Comparison of ENCODE assay signal across 7 mouse cellular contexts in the genomic region with DNA sequence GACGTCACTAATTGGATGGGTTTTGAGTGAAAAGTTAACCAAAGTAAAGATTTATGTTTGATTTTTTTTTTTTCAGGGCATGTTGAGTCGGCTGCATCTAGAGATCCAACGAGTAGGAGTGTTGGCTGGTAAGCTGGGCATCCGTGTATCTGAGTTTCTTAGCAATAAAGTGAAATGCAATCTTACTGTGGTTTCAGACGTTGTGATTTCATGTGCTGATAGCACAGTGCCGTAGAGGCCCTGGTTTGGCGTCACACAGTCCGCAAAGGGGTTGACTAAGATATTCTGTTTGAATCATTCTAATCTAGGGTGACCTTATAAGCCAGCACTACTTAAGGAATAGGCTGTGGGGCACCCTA. TPM values are rescaled to one million over a fixed set of nuclear protein-coding genes. Genes with fewer than 3 reads are reported as not detected.
A peak's percentile ranks its signal among the peaks of the same experiment; 100 is the strongest.
DNase-seq lines count a peak whose midpoint lies in the region; ATAC-seq lines count a peak whose summit lies in the region.

No protein-coding gene starts in this region.

- no peak for DNase-seq in neural tube, embryonic 11.5 days (ENCODE audit: low spot score)
- no peak for DNase-seq in neural tube, embryonic 10.5 days (ENCODE audit: extremely low spot score, low spot score)
- no peak for DNase-seq in thymus, postnatal 10 days (ENCODE audit: low spot score in 2 of 2)
- DNase-seq in cerebellum, postnatal 10 days, result no peak

- no peaks in the 10 kb centered on the region for H3K9me3 ChIP-seq in neural tube, embryonic 11.5 days (ENCODE audit: control insufficient read depth, low read length)
- no peaks in the 10 kb centered on the region for H3K9me3 ChIP-seq in embryonic facial prominence, embryonic 15.5 days (replicated peaks)
- no peaks in the 10 kb centered on the region for H3K9me3 ChIP-seq in limb, embryonic 12.5 days
- H3K9me3 ChIP-seq in stomach, embryonic 15.5 days, result no peaks in the 10 kb centered on the region

- peaks cover 34% of the 10 kb centered on the region for H3K4me1 ChIP-seq in neural tube, embryonic 11.5 days (ENCODE audit: control insufficient read depth, insufficient read depth, low read length)
- peaks cover 72% of the 10 kb centered on the region for H3K4me1 ChIP-seq in embryonic facial prominence, embryonic 15.5 days
- peaks cover 58% of the 10 kb centered on the region for H3K4me1 ChIP-seq in limb, embryonic 12.5 days (replicated peaks)
- H3K4me1 ChIP-seq in stomach, embryonic 15.5 days, result peaks cover 46% of the 10 kb centered on the region

- under 1% methylated on average over 8 of the region's 8 CpGs for WGBS in neural tube, embryonic 11.5 days
- WGBS in embryonic facial prominence, embryonic 15.5 days, result 0% methylated on average over 8 of the region's 8 CpGs
- WGBS in limb, embryonic 12.5 days, result 2% methylated on average over 8 of the region's 8 CpGs
- WGBS in stomach, embryonic 15.5 days, result 1% methylated on average over 8 of the region's 8 CpGs

- peaks cover 6% of the 10 kb centered on the region; the same call in 1 of the 2 replicates for H3K36me3 ChIP-seq in neural tube, embryonic 11.5 days (ENCODE audit: control insufficient read depth, insufficient read depth, low read length)
- H3K36me3 ChIP-seq in embryonic facial prominence, embryonic 15.5 days, result peaks cover 10% of the 10 kb centered on the region; the same call in 1 of the 2 replicates
- H3K36me3 ChIP-seq in limb, embryonic 12.5 days, result peaks cover 21% of the 10 kb centered on the region; the same call in 1 of the 2 replicates
- H3K36me3 ChIP-seq in stomach, embryonic 15.5 days, result no peaks in the 10 kb centered on the region

- H3K27ac ChIP-seq in neural tube, embryonic 11.5 days (ENCODE audit: low read depth, low read length), result 0 out of 2 replicates have a peak overlapping the region, but pooled peaks have one; percentile 46
- peak overlapping the region; percentile 90 for H3K27ac ChIP-seq in embryonic facial prominence, embryonic 15.5 days (replicated peaks)
- H3K27ac ChIP-seq in limb, embryonic 12.5 days, result peak overlapping the region; percentile 90
- H3K27ac ChIP-seq in stomach, embryonic 15.5 days, result peak overlapping the region; percentile 64

- ATAC-seq in neural tube, embryonic 11.5 days (ENCODE audit: insufficient read depth, low FRiP score, low TSS enrichment), result no peak
- ATAC-seq in embryonic facial prominence, embryonic 15.5 days (ENCODE audit: insufficient number of reproducible peaks, low FRiP score, low TSS enrichment, low read depth), result no peak
- no peak for ATAC-seq in limb, embryonic 12.5 days (ENCODE audit: insufficient number of reproducible peaks, insufficient read depth, low FRiP score, low TSS enrichment, low read depth)
- ATAC-seq in stomach, embryonic 15.5 days (ENCODE audit: insufficient read depth, low FRiP score, low read depth), result no peak

- H3K4me2 ChIP-seq in neural tube, embryonic 11.5 days (ENCODE audit: low read depth), result peak overlapping the region; percentile 82
- peak overlapping the region; percentile 64 for H3K4me2 ChIP-seq in embryonic facial prominence, embryonic 15.5 days (replicated peaks)
- peak overlapping the region; percentile 89 for H3K4me2 ChIP-seq in limb, embryonic 12.5 days
- H3K4me2 ChIP-seq in stomach, embryonic 15.5 days, result peak overlapping the region; percentile 70

- peak overlapping the region; percentile 52 for H3K9ac ChIP-seq in neural tube, embryonic 11.5 days (ENCODE audit: low read length)
- peak overlapping the region; percentile 85 for H3K9ac ChIP-seq in embryonic facial prominence, embryonic 15.5 days
- H3K9ac ChIP-seq in limb, embryonic 12.5 days (replicated peaks), result peak overlapping the region; percentile 77
- peak overlapping the region; percentile 37 for H3K9ac ChIP-seq in stomach, embryonic 15.5 days

- H3K27me3 ChIP-seq in neural tube, embryonic 11.5 days (ENCODE audit: control insufficient read depth, insufficient read depth, low read length), result no peaks in the 10 kb centered on the region
- H3K27me3 ChIP-seq in embryonic facial prominence, embryonic 15.5 days, result no peaks in the 10 kb centered on the region
- H3K27me3 ChIP-seq in limb, embryonic 12.5 days, result no peaks in the 10 kb centered on the region
- no peaks in the 10 kb centered on the region for H3K27me3 ChIP-seq in stomach, embryonic 15.5 days (replicated peaks)

- H3K4me3 ChIP-seq in neural tube, embryonic 11.5 days (ENCODE audit: low read depth, low read length), result peak overlapping the region; percentile 84
- H3K4me3 ChIP-seq in embryonic facial prominence, embryonic 15.5 days (replicated peaks), result peak overlapping the region; percentile 89
- peak overlapping the region; percentile 72 for H3K4me3 ChIP-seq in limb, embryonic 12.5 days (replicated peaks)
- peak overlapping the region; percentile 70 for H3K4me3 ChIP-seq in stomach, embryonic 15.5 days (replicated peaks)

RNA-seq across cellular contexts. Expression of gene Traf7, which starts 0.8 kb away (rescaled TPM):
- polyA plus RNA-seq in neural tube, embryonic 11.5 days (2014; fragmentation: Nextera tagmentation; extraction: Ambion mirVana), result 81.2 and 88.1 TPM in 2 replicates
- 92.8 and 95.7 TPM in 2 replicates for polyA plus RNA-seq in embryonic facial prominence, embryonic 15.5 days (2015; fragmentation: Nextera tagmentation; extraction: Ambion mirVana)
- polyA plus RNA-seq in limb, embryonic 12.5 days (2016; fragmentation: Nextera tagmentation; extraction: Ambion mirVana), result 97.4 and 101 TPM in 2 replicates
- polyA plus RNA-seq in stomach, embryonic 15.5 days (2015; fragmentation: Nextera tagmentation; extraction: Ambion mirVana), result 82.7 and 84.2 TPM in 2 replicates

RNA-seq across cellular contexts. Expression of gene Rab26, which starts 5.5 kb away (rescaled TPM):
- 1.2 and 1.7 TPM in 2 replicates for polyA plus RNA-seq in neural tube, embryonic 11.5 days (2014; fragmentation: Nextera tagmentation; extraction: Ambion mirVana)
- polyA plus RNA-seq in embryonic facial prominence, embryonic 15.5 days (2015; fragmentation: Nextera tagmentation; extraction: Ambion mirVana), result 3.7 and 4.3 TPM in 2 replicates
- 3.2 and 4.0 TPM in 2 replicates for polyA plus RNA-seq in limb, embryonic 12.5 days (2016; fragmentation: Nextera tagmentation; extraction: Ambion mirVana)
- 8.3 and 11.6 TPM in 2 replicates for polyA plus RNA-seq in stomach, embryonic 15.5 days (2015; fragmentation: Nextera tagmentation; extraction: Ambion mirVana)

RNA-seq across cellular contexts. Expression of gene Pkd1, which starts 21.1 kb away (rescaled TPM):
- polyA plus RNA-seq in neural tube, embryonic 11.5 days (2014; fragmentation: Nextera tagmentation; extraction: Ambion mirVana), result 20.6 and 29.0 TPM in 2 replicates
- 32.6 and 36.7 TPM in 2 replicates for polyA plus RNA-seq in embryonic facial prominence, embryonic 15.5 days (2015; fragmentation: Nextera tagmentation; extraction: Ambion mirVana)
- polyA plus RNA-seq in limb, embryonic 12.5 days (2016; fragmentation: Nextera tagmentation; extraction: Ambion mirVana), result 23.2 and 32.2 TPM in 2 replicates
- 27.3 and 29.0 TPM in 2 replicates for polyA plus RNA-seq in stomach, embryonic 15.5 days (2015; fragmentation: Nextera tagmentation; extraction: Ambion mirVana)

RNA-seq across cellular contexts. Expression of gene Caskin1, which starts 40.1 kb away (rescaled TPM):
- 7.4 and 8.4 TPM in 2 replicates for polyA plus RNA-seq in neural tube, embryonic 11.5 days (2014; fragmentation: Nextera tagmentation; extraction: Ambion mirVana)
- 2.5 and 4.0 TPM in 2 replicates for polyA plus RNA-seq in embryonic facial prominence, embryonic 15.5 days (2015; fragmentation: Nextera tagmentation; extraction: Ambion mirVana)
- 6.1 and 6.5 TPM in 2 replicates for polyA plus RNA-seq in limb, embryonic 12.5 days (2016; fragmentation: Nextera tagmentation; extraction: Ambion mirVana)
- polyA plus RNA-seq in stomach, embryonic 15.5 days (2015; fragmentation: Nextera tagmentation; extraction: Ambion mirVana), result 2.6 and 3.0 TPM in 2 replicates

RNA-seq across cellular contexts. Expression of gene Mlst8, which starts 49.7 kb away (rescaled TPM):
- polyA plus RNA-seq in neural tube, embryonic 11.5 days (2014; fragmentation: Nextera tagmentation; extraction: Ambion mirVana), result 26.2 and 29.7 TPM in 2 replicates
- 27.2 and 28.8 TPM in 2 replicates for polyA plus RNA-seq in embryonic facial prominence, embryonic 15.5 days (2015; fragmentation: Nextera tagmentation; extraction: Ambion mirVana)
- polyA plus RNA-seq in limb, embryonic 12.5 days (2016; fragmentation: Nextera tagmentation; extraction: Ambion mirVana), result 34.7 and 35.5 TPM in 2 replicates
- 25.0 and 30.5 TPM in 2 replicates for polyA plus RNA-seq in stomach, embryonic 15.5 days (2015; fragmentation: Nextera tagmentation; extraction: Ambion mirVana)
